Mouse (Mus musculus): ENCODE results near the gene Arntl.

DNA sequence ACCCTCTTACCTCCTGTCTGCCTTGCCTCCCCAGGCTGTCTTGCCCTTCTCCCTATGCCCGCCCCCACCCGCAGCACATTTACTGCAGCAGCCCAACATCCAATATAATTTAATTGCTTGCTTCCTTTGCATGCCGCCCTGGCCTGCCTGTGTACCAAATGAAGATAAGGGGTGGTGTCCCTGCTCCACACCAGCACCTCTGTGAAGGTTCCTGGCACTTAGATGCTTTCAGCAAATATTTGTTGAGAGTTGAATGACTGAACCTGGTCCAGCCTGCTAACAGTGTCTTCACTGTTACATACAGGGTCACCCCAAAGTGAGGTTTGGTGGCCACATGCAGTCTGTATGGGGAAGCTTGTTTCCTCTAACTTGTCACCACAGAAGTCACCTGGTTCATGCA is 54.4 kb downstream of the Arntl start:
- TF ChIP-seq CTCF (IDR thresholded peaks at IDR 0.05; ENCODE audit: low read depth, low read length) = no peak
- no peak for TF ChIP-seq POLR2A (IDR thresholded peaks at IDR 0.05; ENCODE audit: borderline replicate concordance, low read depth, low read length)
